Mouse (Mus musculus): ENCODE measurements around the gene Nsl1. TPM values are rescaled to one million over a fixed set of nuclear protein-coding genes. Genes with fewer than 3 reads are reported as not detected.
A peak's percentile ranks its signal among the peaks of the same experiment; 100 is the strongest.

Gene Nsl1
- total RNA-seq, 4 experiments from 2014 or later = 0.35 to 1.1 (median 0.72) TPM

- no peak for DNase-seq
Measured at GRCm38 (mm10) chr1:191054870-191055532, 7.8 kb upstream of the Nsl1 start.

- DNase-seq = no peak
Measured at GRCm38 (mm10) chr1:191055533-191055873, 7.3 kb upstream of the Nsl1 start.

GRCm38 (mm10) chr1:191057461-191057860, 5.4 kb upstream of the Nsl1 start:
- DNase-seq = no peak

- DNase-seq = no peak
Measured at GRCm38 (mm10) chr1:191062241-191062780, 501 bp upstream of the Nsl1 start.

GRCm38 (mm10) chr1:191063700-191064099, 888 bp downstream of the Nsl1 start:
- no peak for DNase-seq

GRCm38 (mm10) chr1:191064535-191064934, 1.7 kb downstream of the Nsl1 start:
- DNase-seq = no peak

GRCm38 (mm10) chr1:191065188-191065587, 2.4 kb downstream of the Nsl1 start:
- DNase-seq = no peak

- DNase-seq = no peak
Measured at GRCm38 (mm10) chr1:191068377-191068776, 5.6 kb downstream of the Nsl1 start.

- no peak for DNase-seq
Measured at GRCm38 (mm10) chr1:191070259-191070658, 7.4 kb downstream of the Nsl1 start.

- DNase-seq = no peak
Measured at GRCm38 (mm10) chr1:191071613-191072012, 8.8 kb downstream of the Nsl1 start.

GRCm38 (mm10) chr1:191072329-191072913, 9.6 kb downstream of the Nsl1 start:
- DNase-seq = peak; percentile 35

GRCm38 (mm10) chr1:191073001-191073400, 10.2 kb downstream of the Nsl1 start:
- DNase-seq = peak; percentile 59

GRCm38 (mm10) chr1:191073486-191073885, 10.7 kb downstream of the Nsl1 start:
- no peak for DNase-seq

GRCm38 (mm10) chr1:191075199-191075883, 12.5 kb downstream of the Nsl1 start:
- DNase-seq = no peak

GRCm38 (mm10) chr1:191083230-191083629, 20.4 kb downstream of the Nsl1 start:
- no peak for DNase-seq

GRCm38 (mm10) chr1:191084951-191085559, 22.2 kb downstream of the Nsl1 start:
- DNase-seq = no peak

GRCm38 (mm10) chr1:191085597-191085996, 22.8 kb downstream of the Nsl1 start:
- no peak for DNase-seq

- DNase-seq = no peak
Measured at GRCm38 (mm10) chr1:191086304-191086878, 23.6 kb downstream of the Nsl1 start.

GRCm38 (mm10) chr1:191086960-191087359, 24.1 kb downstream of the Nsl1 start:
- DNase-seq = no peak

GRCm38 (mm10) chr1:191087955-191088354, 25.1 kb downstream of the Nsl1 start:
- no peak for DNase-seq

- DNase-seq = no peak
Measured at GRCm38 (mm10) chr1:191089355-191089754, 26.5 kb downstream of the Nsl1 start.

- DNase-seq = no peak
Measured at GRCm38 (mm10) chr1:191092050-191092449, 29.2 kb downstream of the Nsl1 start.

GRCm38 (mm10) chr1:191093578-191093977, 30.8 kb downstream of the Nsl1 start:
- no peak for DNase-seq

Data from adrenal gland, adult 8-10 months (tissue).